Mouse (Mus musculus) left cerebral cortex, adult 2 months (tissue): ENCODE measurements at regions not wholly inside any gene's neighbourhood (a gene's known extent, or its start where the extent isn't known, plus 50 kb on each side); places are given as distances from the start of the nearest gene placed in this dataset.
"Not testable (repeated sequence)": the region's sequence is repeated elsewhere in the genome, so short reads cannot be mapped to it uniquely, and the experiment has no call there.

Experiments used
- DNase-seq, 2 experiments: peaks; one replicate each; pipeline ENCODE4 v3.0.0; 2021 to 2022; ENCODE audit warnings: low spot score in 2 of 2, mixed read lengths in 1 of 2; ENCODE audit errors: extremely low spot score in 1 of 2
- H3K27ac ChIP-seq: fragments of 200-600 bp; 2 replicates; pipeline ENCODE4 v1.8.1; 2022
- H3K4me3 ChIP-seq: fragments of 200-600 bp; 2 replicates; pipeline ENCODE4 v1.8.1; 2022
- CTCF ChIP-seq: fragments of 200-600 bp; IDR thresholded peaks from 2 replicates; pipeline ENCODE4 v1.8.1; 2022; ENCODE audit warnings: antibody characterized with exemption, mild to moderate bottlenecking, moderate library complexity
- intact Hi-C: fragments of 180-260 bp; cut with DNase I; formaldehyde crosslinking; loops from one replicate; pipeline ENCODE4 v1.15.1; 2025

DNA sequence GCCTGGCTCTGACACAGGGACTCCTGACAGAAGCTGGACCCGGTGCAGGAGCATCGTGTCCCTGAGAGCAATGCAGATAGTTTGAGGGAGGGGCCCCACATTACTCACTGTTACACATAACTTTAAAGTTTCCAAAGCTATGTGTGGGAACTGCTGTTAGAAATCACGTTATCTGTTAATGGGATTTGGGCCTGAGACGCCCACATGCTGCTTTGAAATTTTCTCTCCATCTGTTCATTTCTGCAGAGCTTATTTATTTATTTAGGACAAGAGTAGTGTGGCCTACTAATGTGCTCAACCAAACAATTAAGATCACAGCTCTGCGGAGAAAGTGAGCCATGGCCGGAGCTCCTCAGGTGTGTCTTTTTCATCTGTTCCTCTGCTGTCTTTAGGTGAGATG lies 99.4 kb upstream of the Frmd4a start:
- Histone ChIP-seq H3K4me3 (no peak overlapping the region), H3K27ac (no peak overlapping the region)
- no peak for TF ChIP-seq CTCF
- intact Hi-C loops = no loop called here
- DNase-seq = no peak

DNA sequence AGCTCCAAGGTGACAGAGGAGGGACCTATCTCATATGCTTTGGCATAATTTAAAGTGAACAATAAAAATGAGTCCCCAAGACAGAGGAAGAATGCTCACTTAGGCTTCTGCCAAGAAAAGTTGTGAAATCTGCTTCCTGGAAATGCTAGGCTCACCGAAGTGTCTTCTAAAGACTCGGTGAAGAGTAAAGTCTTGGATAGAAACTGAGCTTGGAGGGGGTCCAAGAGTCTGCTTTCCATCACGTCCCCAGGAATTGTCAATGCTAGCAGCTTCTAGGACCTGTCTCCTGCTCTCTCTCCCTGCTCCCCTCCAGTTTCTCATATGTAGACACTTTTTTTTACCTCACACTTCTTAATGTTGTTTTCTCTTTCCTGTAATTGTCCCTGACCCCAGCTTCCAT lies 97.6 kb upstream of the Frmd4a start:
- intact Hi-C loops = no loop called here
- TF ChIP-seq CTCF = no peak
- no peak overlapping the region for H3K27ac ChIP-seq
- no peak for DNase-seq
- no peak overlapping the region for H3K4me3 ChIP-seq

DNA sequence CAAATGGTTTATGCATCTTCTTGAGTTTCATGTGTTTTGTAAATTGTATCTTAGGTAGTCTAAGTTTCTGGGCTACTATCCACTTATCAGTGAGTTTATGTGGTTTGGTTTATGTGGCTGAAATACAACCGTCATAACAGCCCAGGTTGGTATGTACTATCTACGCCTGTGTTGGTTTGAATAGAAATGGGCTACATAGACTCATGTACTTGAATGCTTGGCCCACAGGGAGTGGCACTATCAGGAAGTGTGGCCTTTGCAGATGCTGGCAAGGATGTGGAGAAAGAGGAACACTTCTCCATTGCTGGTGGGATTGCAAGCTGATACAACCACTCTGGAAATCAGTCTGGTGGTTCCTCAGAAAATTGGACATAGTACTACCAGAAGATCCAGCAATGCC lies 96.4 kb upstream of the Frmd4a start:
- intact Hi-C loops, DNase-seq, H3K27ac ChIP-seq, H3K4me3 ChIP-seq: not testable (repeated sequence)

DNA sequence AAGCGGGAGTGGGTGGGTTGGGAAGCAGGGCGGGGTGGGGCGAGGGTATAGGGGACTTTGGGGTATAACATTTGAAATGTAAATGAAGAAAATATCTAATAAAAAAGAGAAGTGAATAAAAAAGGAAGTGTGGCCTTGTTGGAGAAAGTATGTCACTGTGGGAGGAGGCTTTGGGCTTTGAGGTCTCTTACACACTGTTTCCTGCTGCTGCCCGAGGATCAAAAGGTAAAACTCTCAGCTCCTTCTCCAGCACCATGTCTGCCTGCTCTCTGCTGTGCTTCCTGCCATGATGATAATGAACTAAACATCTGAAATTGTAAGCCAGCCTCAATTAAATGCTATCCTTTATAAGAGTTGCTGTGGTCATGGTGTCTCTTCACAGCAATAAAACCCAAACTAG lies 94.8 kb upstream of the Frmd4a start:
- DNase-seq = no peak
- TF ChIP-seq CTCF = no peak
- Histone ChIP-seq H3K27ac (no peak overlapping the region), H3K4me3 (no peak overlapping the region)
- intact Hi-C loops = no loop called here

DNA sequence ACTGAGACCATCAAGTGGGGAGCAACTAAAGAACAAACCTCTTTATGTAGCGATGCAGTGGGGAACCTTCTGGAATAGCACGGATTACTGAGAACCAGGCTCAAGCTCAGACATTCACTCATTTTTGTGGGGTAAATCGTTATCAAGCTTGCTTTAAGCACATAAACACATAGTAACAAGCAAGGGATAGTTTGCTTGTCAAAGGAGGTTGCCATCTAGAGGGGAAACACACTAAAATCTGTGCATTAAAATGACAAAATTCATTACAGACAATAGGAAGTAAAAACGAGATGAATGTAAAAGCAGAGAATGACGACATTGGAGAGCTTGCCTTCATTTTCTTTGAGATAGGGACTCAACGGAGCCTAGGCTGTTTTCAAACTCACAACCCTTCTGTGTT lies 92.8 kb upstream of the Frmd4a start:
- intact Hi-C loops = no loop called here
- no peak for DNase-seq

DNA sequence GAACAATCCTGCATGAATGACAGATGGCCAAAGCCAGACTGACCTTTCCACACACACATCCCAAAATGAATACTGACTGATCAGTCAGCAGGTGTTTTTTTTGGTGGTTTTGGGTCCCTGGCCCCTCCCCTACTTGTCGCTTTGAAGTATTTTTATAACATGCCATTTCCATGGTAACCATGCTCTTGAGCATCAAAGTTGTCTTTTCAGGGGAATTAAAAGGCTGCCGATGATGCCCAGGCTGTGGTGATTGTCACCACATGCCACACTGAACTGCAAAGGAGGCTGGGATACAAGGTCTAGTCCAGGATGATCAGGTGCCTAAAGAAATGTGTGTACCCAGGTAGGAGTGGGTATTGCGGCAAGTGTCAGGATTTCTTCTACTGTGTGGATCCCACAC lies 92.3 kb upstream of the Frmd4a start:
- DNase-seq = no peak
- TF ChIP-seq CTCF = no peak
- Histone ChIP-seq H3K4me3 (no peak overlapping the region), H3K27ac (no peak overlapping the region)
- intact Hi-C loops = no loop called here

More for the DNA sequence above, 92.8 kb upstream of the Frmd4a start:
- H3K4me3 ChIP-seq = no peak overlapping the region
- no peak; the same call in 1 of the 2 replicates for TF ChIP-seq CTCF
- H3K27ac ChIP-seq = no peak overlapping the region

DNA sequence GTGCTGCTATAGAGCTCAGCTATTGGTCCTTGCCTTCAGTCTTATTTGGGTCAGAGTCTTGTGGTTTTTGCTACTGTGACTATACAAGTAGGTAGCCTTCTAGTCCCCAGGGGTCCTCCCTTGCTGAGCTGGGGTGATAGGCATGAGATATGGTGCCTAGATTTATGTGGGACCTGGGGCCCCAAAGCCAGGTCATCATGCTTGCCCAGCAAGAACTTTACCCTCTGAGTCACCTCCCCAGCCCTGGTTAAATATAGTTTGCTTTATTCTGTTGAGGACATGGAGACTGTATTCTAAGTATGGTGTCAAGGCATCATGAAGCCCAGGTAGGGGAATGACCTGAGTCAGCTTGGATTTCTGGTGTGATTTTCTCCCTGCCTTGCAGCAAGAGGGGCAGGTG lies 91.4 kb upstream of the Frmd4a start:
- no peak for TF ChIP-seq CTCF
- Histone ChIP-seq H3K27ac (no peak overlapping the region), H3K4me3 (no peak overlapping the region)
- no peak for DNase-seq
- intact Hi-C loops = no loop called here

DNA sequence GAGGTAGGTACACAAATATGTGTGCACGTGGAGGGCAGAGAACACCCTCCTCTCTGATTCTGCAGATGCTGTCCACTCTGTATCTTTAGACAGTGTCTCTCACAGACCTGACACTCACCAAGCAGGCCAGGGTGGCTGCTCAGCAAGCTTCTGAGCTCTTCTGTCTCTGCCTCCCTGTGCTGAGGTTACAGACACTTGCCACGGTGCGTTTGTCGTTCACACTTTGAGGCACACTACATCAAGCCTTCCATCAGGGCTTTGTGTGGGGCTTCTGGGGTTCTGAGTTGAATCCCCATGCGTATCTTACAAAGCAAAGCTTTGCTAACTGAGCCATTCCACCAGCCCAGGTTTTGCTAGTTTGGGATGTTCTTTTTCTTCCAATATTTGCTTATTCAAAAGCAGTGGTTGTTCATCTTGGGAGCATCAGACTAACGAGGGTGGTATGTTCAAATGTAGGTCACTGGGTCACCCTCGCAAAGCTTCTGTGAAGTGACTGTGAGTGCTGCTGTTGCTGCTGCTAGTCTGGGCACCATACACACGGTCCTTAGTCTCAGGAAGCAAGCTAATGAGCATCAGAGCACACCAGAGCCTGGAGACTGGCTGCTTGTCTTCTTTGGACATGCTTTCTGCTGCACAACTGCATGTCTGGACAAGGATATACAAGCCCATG lies 90.2 kb upstream of the Frmd4a start:
- intact Hi-C loops = no loop called here
- Histone ChIP-seq H3K27ac (no peak overlapping the region), H3K4me3 (no peak overlapping the region)
- no peak for DNase-seq
- TF ChIP-seq CTCF = no peak

DNA sequence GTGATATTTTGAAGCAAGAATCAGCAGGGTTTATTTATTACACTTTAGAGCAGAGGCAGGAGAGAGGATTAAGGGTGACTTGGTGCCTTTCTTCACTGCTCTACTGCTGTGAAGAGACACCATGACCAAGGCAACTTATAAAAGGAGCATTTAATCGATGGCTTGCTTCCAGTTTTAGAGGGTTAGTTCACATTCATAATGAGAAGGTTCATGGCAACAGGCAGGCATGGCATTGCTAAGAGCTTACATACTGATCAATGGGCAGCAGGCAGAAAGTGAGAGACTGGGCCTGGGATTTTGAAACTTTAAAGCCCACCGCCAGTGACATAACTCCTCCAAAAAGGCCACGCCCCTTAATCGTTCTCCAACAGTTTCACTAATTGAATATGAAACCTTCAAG lies 89.7 kb upstream of the Frmd4a start:
- Histone ChIP-seq H3K27ac (no peak overlapping the region), H3K4me3 (no peak overlapping the region)
- TF ChIP-seq CTCF = no peak
- intact Hi-C loops = no loop called here
- no peak for DNase-seq

DNA sequence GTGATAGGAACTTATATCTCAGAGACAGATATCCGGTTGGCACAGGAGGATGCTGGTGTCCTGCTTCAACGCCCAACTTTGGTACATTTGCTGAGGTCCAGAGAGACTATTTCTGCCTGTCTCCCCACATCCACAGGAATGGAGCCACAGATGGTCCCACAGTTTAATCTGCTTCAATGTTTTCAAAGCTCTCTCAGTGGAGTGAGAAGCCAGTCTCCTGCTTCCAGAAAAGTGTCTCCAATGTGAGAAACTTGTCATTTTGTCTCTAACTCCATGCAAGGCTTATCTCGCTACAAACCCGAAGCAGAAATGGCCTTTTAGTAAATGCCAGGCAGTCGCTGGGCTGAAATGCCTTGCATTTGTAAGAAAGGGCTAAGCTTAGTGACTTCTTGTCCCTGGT lies 86.9 kb upstream of the Frmd4a start:
- no peak for TF ChIP-seq CTCF
- intact Hi-C loops = no loop called here
- no peak for DNase-seq
- H3K27ac ChIP-seq = no peak overlapping the region
- H3K4me3 ChIP-seq = no peak overlapping the region

DNA sequence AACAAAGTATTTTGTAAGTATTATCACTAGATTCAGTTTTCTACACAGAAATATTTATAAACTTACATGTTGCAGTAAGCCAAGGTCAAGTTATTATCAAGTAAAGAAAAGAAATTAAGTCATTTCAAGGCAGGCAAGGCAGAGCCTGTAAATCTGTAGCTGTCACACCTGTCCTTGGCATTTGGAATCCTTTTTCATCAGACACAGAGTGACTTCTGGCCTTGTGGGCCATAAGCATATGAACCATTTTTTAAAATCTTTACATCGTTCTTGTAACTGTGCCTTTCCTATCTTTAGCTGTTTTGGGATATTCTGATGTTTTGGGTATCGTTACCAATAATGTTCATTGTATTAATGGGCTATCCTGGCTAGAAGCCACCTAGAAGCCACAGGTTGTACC lies 76.7 kb upstream of the Frmd4a start:
- Histone ChIP-seq H3K27ac (no peak overlapping the region), H3K4me3 (no peak overlapping the region)
- intact Hi-C loops = no loop called here
- TF ChIP-seq CTCF = no peak
- no peak for DNase-seq

DNA sequence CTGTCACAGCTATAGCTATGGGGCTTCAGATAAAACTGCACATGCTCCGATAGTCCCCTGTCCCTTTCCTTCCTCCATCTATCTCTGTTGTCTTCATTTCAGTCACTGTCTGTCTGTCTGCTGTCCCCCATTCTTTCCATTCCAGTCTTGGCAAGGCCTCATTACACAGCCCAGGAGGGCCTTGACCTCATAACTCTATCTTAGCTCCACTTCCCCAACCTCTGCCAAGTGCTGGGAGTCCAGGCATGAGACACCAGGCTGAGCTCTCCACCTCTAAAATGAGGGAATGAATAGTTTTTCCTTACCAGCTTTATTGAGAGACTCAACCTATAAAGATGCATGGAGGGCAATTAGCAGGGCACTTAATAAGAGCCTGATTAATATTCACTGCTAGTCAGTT lies 76.0 kb upstream of the Frmd4a start:
- DNase-seq = no peak
- intact Hi-C loops = no loop called here
- TF ChIP-seq CTCF = no peak
- H3K27ac ChIP-seq = no peak overlapping the region
- H3K4me3 ChIP-seq = no peak overlapping the region

DNA sequence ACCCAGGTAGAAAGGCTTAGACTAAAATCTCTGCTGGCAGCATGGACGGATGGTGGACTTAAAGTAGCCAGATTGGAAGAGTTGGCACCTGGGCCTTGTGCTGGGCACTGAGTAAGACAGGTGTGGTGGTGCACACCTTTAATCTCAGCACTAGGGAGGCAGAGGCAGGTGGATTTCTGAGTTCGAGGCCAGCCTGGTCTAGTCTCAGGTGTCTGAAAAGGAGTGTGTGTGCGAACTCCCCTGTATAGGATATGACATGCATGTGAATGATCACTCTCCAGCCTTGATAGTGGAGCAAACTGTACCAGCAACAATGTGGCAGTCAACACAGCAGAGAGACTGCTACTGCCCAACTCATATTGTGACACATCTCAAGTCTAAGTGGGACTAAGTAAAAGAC lies 70.1 kb upstream of the Frmd4a start:
- intact Hi-C loops = no loop called here
- TF ChIP-seq CTCF = no peak
- Histone ChIP-seq H3K4me3 (no peak overlapping the region), H3K27ac (no peak overlapping the region)
- no peak for DNase-seq
